Comparison of ENCODE assay signal across 7 mouse cellular contexts in the genomic region with DNA sequence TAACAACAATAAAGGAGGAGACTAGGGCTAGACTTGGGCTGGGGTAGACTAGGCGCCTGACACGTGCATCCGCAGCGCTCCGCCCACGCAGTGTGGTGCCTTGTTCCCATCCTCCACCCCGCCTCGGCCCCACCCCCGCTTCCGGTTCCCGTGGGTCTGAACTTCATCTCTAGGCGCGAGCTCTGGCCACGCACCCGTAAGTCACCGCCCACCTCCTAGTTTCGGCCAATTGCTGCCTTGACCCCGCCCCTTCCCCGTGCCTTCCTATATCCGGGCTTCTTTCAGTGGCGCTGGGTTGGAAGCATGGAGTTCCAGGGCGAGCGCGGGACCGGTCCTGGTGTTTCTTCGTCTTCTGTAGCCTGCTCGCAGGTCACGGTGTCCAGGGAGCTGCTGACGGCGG. TPM values are rescaled to one million over a fixed set of nuclear protein-coding genes. Genes with fewer than 3 reads are reported as not detected.
A peak's percentile ranks its signal among the peaks of the same experiment; 100 is the strongest.
DNase-seq lines count a peak whose midpoint lies in the region; ATAC-seq and TF ChIP-seq lines count a peak whose summit lies in the region.

A gene (plus strand): TSS at position 266 of the 400 bp plus-strand sequence.

- peak within 1 kb of the TSS; percentile 88 for H3K27ac ChIP-seq in embryonic facial prominence, embryonic 10.5 days (replicated peaks)
- peak within 1 kb of the TSS; percentile 55 for H3K27ac ChIP-seq in intestine, postnatal 0 days (ENCODE audit: low read depth, low read length)
- peak within 1 kb of the TSS; percentile 58 for H3K27ac ChIP-seq in midbrain, embryonic 12.5 days (replicated peaks)
- peak within 1 kb of the TSS; percentile 17; the same call in 1 of the 2 replicates for H3K27ac ChIP-seq in small intestine, adult 2 months (ENCODE audit: insufficient read depth, low read depth, low read length)

- H3K4me3 ChIP-seq in embryonic facial prominence, embryonic 10.5 days: peak within 1 kb of the TSS; percentile 99
- H3K4me3 ChIP-seq in intestine, postnatal 0 days (ENCODE audit: low read depth, low read length): peak within 1 kb of the TSS; percentile 74
- peak within 1 kb of the TSS; percentile 96 for H3K4me3 ChIP-seq in midbrain, embryonic 12.5 days
- peak within 1 kb of the TSS; percentile 76 for H3K4me3 ChIP-seq in small intestine, adult 2 months (ENCODE audit: low read depth, low read length)

- no peaks in the 10 kb centered on the region for H3K27me3 ChIP-seq in embryonic facial prominence, embryonic 10.5 days (replicated peaks; ENCODE audit: low read depth, poor library complexity, severe bottlenecking)
- no peaks in the 10 kb centered on the region for H3K27me3 ChIP-seq in intestine, postnatal 0 days (replicated peaks; ENCODE audit: control insufficient read depth, insufficient read depth, low read length)
- H3K27me3 ChIP-seq in midbrain, embryonic 12.5 days: no peaks in the 10 kb centered on the region
- H3K27me3 ChIP-seq in small intestine, adult 2 months (ENCODE audit: control insufficient read depth, insufficient read depth, low read length): no peaks in the 10 kb centered on the region

- H3K4me1 ChIP-seq in embryonic facial prominence, embryonic 10.5 days: peaks cover 22% of the 10 kb centered on the region
- no peaks in the 10 kb centered on the region for H3K4me1 ChIP-seq in intestine, postnatal 0 days (replicated peaks; ENCODE audit: control insufficient read depth, insufficient read depth, low read length)
- H3K4me1 ChIP-seq in midbrain, embryonic 12.5 days: peaks cover 10% of the 10 kb centered on the region
- H3K4me1 ChIP-seq in small intestine, adult 2 months (ENCODE audit: control insufficient read depth, insufficient read depth, insufficient read length, low read length): 0 out of 2 replicates have a peak, but pooled peaks cover 2% of the 10 kb centered on the region

- WGBS in embryonic facial prominence, embryonic 10.5 days: under 1% methylated on average over 30 of the region's 30 CpGs
- WGBS in intestine, postnatal 0 days: 0% methylated on average over 30 of the region's 30 CpGs
- under 1% methylated on average over 30 of the region's 30 CpGs for WGBS in midbrain, embryonic 12.5 days
- WGBS in small intestine, adult 2 months: under 1% methylated on average over 30 of the region's 30 CpGs

- H3K9me3 ChIP-seq in embryonic facial prominence, embryonic 10.5 days: no peaks in the 10 kb centered on the region
- H3K9me3 ChIP-seq in intestine, postnatal 0 days (ENCODE audit: control insufficient read depth): no peaks in the 10 kb centered on the region
- H3K9me3 ChIP-seq in midbrain, embryonic 12.5 days: no peaks in the 10 kb centered on the region

- peak; percentile 98 for DNase-seq in adrenal gland, postnatal 10 days
- DNase-seq in embryonic facial prominence, embryonic 10.5 days (ENCODE audit: low spot score): peak; percentile 99
- peak; percentile 62 for DNase-seq in gonadal fat pad, adult 2 months (ENCODE audit: low read depth)
- peak; percentile 98 for DNase-seq in left cerebral cortex, postnatal 4 days

- peak; percentile 98 for ATAC-seq in intestine, postnatal 0 days
- peak; percentile 97 for ATAC-seq in midbrain, embryonic 12.5 days (ENCODE audit: low FRiP score, low read depth)

- intact Hi-C loops in left cerebral cortex, postnatal 4 days (cut with DNase I): loop anchor here (5.0 to 10.0 kb wide), 2 partner anchors 135 to 167 kb away; no protein-coding TSS in a partner anchor

- TF ChIP-seq CTCF in intestine, postnatal 0 days (IDR thresholded peaks at IDR 0.05; ENCODE audit: low read depth): no peak
- no peak for TF ChIP-seq CTCF in small intestine, adult 2 months (IDR thresholded peaks at IDR 0.05; ENCODE audit: extremely low read depth, insufficient read length, insufficient replicate concordance, low read depth, low read length)

- peak; percentile 50 for TF ChIP-seq POLR2A in small intestine, adult 2 months (IDR thresholded peaks at IDR 0.05; ENCODE audit: low read depth, low read length)

- H3K4me2 ChIP-seq in intestine, postnatal 0 days (replicated peaks; ENCODE audit: low read depth): peak within 1 kb of the TSS; percentile 92
- H3K4me2 ChIP-seq in midbrain, embryonic 12.5 days (replicated peaks): peak within 1 kb of the TSS; percentile 73

- peak within 1 kb of the TSS; percentile 61 for H3K9ac ChIP-seq in intestine, postnatal 0 days (ENCODE audit: low read depth, low read length)
- H3K9ac ChIP-seq in midbrain, embryonic 12.5 days (replicated peaks): peak within 1 kb of the TSS; percentile 87

- H3K36me3 ChIP-seq in embryonic facial prominence, embryonic 10.5 days (replicated peaks): peaks cover 28% of the 10 kb centered on the region
- peaks cover 26% of the 10 kb centered on the region for H3K36me3 ChIP-seq in intestine, postnatal 0 days (ENCODE audit: control insufficient read depth, insufficient read depth)
- peaks cover 25% of the 10 kb centered on the region for H3K36me3 ChIP-seq in midbrain, embryonic 12.5 days
- peaks cover 13% of the 10 kb centered on the region for H3K36me3 ChIP-seq in small intestine, adult 2 months (ENCODE audit: control insufficient read depth, insufficient read depth, low read length)

RNA-seq across cellular contexts. Expression of the gene that starts here (rescaled TPM):
- under 1 TPM; 0.63 to 1.00 TPM for total RNA-seq in adrenal gland, postnatal 10 days (2021)
- polyA plus RNA-seq in embryonic facial prominence, embryonic 10.5 days (2016; fragmentation: Nextera tagmentation; extraction: Ambion mirVana): 1.3 TPM in 2 replicates
- 0.36 and 0.38 TPM in 2 replicates for polyA plus RNA-seq in gonadal fat pad, adult 2 months (2012; rRNA removed)
- 0.17 and 0.21 TPM in 2 replicates for polyA plus RNA-seq in intestine, postnatal 0 days (2015; fragmentation: Nextera tagmentation; extraction: Ambion mirVana)
- 1 to 10 TPM; 4.1 to 5.3 TPM for total RNA-seq in left cerebral cortex, postnatal 4 days (2021)
- polyA plus RNA-seq in midbrain, embryonic 12.5 days (2016; fragmentation: Nextera tagmentation; extraction: Ambion mirVana): 1.1 and 1.2 TPM in 2 replicates
- polyA plus RNA-seq in small intestine, adult 2 months (2012; rRNA removed): 0.06 and 0.11 TPM in 2 replicates

Comparison
In these comparisons a context has a peak if more than half of its experiments do, and no peak if none do; other contexts are left out.
1. Peak in every context shown above with its lines: DNase-seq, ATAC-seq, H3K4me3 ChIP-seq and H3K27ac ChIP-seq.
2. Peak in DNase-seq in adrenal gland, postnatal 10 days; RNA of the gene not detected or under 1 TPM.
3. Peak in DNase-seq in gonadal fat pad, adult 2 months; RNA of the gene not detected or under 1 TPM.
4. Peak in ATAC-seq, H3K4me3 ChIP-seq, H3K27ac ChIP-seq, H3K9ac ChIP-seq and H3K4me2 ChIP-seq in intestine, postnatal 0 days; RNA of the gene not detected or under 1 TPM.
5. H3K27ac ChIP-seq: peak in every context shown above with its lines; median percentile 88 in embryonic facial prominence, embryonic 10.5 days; 58 in midbrain, embryonic 12.5 days; 55 in intestine, postnatal 0 days; 17 in small intestine, adult 2 months.